Mouse (Mus musculus): ENCODE results near the gene E2f2. TPM values are rescaled to one million over a fixed set of nuclear protein-coding genes. Genes with fewer than 3 reads are reported as not detected.
A peak's percentile ranks its signal among the peaks of the same experiment; 100 is the strongest.

Gene E2f2
- polyA plus RNA-seq, 1 experiment, result 0.74 TPM

GRCm38 (mm10) chr4:136154462-136154861 lies 17.7 kb upstream of the E2f2 start:
- no peak overlapping the region for H3K4me3 ChIP-seq (replicated peaks; ENCODE audit: insufficient read depth, low read depth, low read length)
- H3K27ac ChIP-seq (ENCODE audit: insufficient read depth, low read length), result no peak overlapping the region
- H3K27me3 ChIP-seq (ENCODE audit: control insufficient read depth, insufficient read depth, low read length), result no peaks in the 10 kb centered on the region
- H3K4me1 ChIP-seq (ENCODE audit: control insufficient read depth, insufficient read depth, low read length), result no peaks in the 10 kb centered on the region
- DNase-seq, result no peak
- 42% methylated on average over 9 of the region's 9 CpGs for whole genome bisulfite sequencing
- no peak for TF ChIP-seq CTCF (IDR thresholded peaks at IDR 0.05; ENCODE audit: borderline replicate concordance, insufficient read depth, low read depth, low read length)
- no peak for TF ChIP-seq POLR2A (IDR thresholded peaks at IDR 0.05; ENCODE audit: borderline replicate concordance, insufficient read depth, low read length)

GRCm38 (mm10) chr4:136158498-136158897 lies 13.7 kb upstream of the E2f2 start:
- no peak overlapping the region for H3K4me3 ChIP-seq (replicated peaks; ENCODE audit: insufficient read depth, low read depth, low read length)
- H3K4me1 ChIP-seq (ENCODE audit: control insufficient read depth, insufficient read depth, low read length), result no peaks in the 10 kb centered on the region
- TF ChIP-seq POLR2A (IDR thresholded peaks at IDR 0.05; ENCODE audit: borderline replicate concordance, insufficient read depth, low read length), result no peak
- TF ChIP-seq CTCF (IDR thresholded peaks at IDR 0.05; ENCODE audit: borderline replicate concordance, insufficient read depth, low read depth, low read length), result no peak
- no peak overlapping the region for H3K27ac ChIP-seq (ENCODE audit: insufficient read depth, low read length)
- no peaks in the 10 kb centered on the region for H3K27me3 ChIP-seq (ENCODE audit: control insufficient read depth, insufficient read depth, low read length)
- 79% methylated on average over 6 of the region's 6 CpGs for WGBS
- no peak for DNase-seq

- Histone ChIP-seq H3K4me1 (ENCODE audit: control insufficient read depth, insufficient read depth, low read length) (no peaks in the 10 kb centered on the region), H3K27ac (ENCODE audit: insufficient read depth, low read length) (no peak overlapping the region), H3K27me3 (ENCODE audit: control insufficient read depth, insufficient read depth, low read length) (no peaks in the 10 kb centered on the region), H3K4me3 (replicated peaks; ENCODE audit: insufficient read depth, low read depth, low read length) (no peak overlapping the region)
- DNase-seq, result peak; percentile 77 to 82
- WGBS, result 7% methylated on average over 5 of the region's 5 CpGs
- TF ChIP-seq POLR2A (IDR thresholded peaks at IDR 0.05; ENCODE audit: borderline replicate concordance, insufficient read depth, low read length) (no peak), CTCF (IDR thresholded peaks at IDR 0.05; ENCODE audit: borderline replicate concordance, insufficient read depth, low read depth, low read length) (peak; percentile 98)
Observed at GRCm38 (mm10) chr4:136159802-136160397, 12.3 kb upstream of the E2f2 start.

- peak; percentile 70 to 84 for DNase-seq
- Histone ChIP-seq H3K27me3 (ENCODE audit: control insufficient read depth, insufficient read depth, low read length) (no peaks in the 10 kb centered on the region), H3K4me1 (ENCODE audit: control insufficient read depth, insufficient read depth, low read length) (no peaks in the 10 kb centered on the region), H3K27ac (ENCODE audit: insufficient read depth, low read length) (no peak overlapping the region), H3K4me3 (replicated peaks; ENCODE audit: insufficient read depth, low read depth, low read length) (no peak overlapping the region)
- WGBS, result 1% methylated on average over 11 of the region's 11 CpGs
- TF ChIP-seq CTCF (IDR thresholded peaks at IDR 0.05; ENCODE audit: borderline replicate concordance, insufficient read depth, low read depth, low read length) (peak; percentile 91), POLR2A (IDR thresholded peaks at IDR 0.05; ENCODE audit: borderline replicate concordance, insufficient read depth, low read length) (no peak)
Observed at GRCm38 (mm10) chr4:136163448-136163847, 8.7 kb upstream of the E2f2 start.

GRCm38 (mm10) chr4:136164981-136165380 lies 7.2 kb upstream of the E2f2 start:
- no peak for DNase-seq
- 71% methylated on average over 8 of the region's 8 CpGs for WGBS
- TF ChIP-seq POLR2A (IDR thresholded peaks at IDR 0.05; ENCODE audit: borderline replicate concordance, insufficient read depth, low read length) (no peak), CTCF (IDR thresholded peaks at IDR 0.05; ENCODE audit: borderline replicate concordance, insufficient read depth, low read depth, low read length) (no peak)
- no peak overlapping the region for H3K4me3 ChIP-seq (replicated peaks; ENCODE audit: insufficient read depth, low read depth, low read length)
- H3K4me1 ChIP-seq (ENCODE audit: control insufficient read depth, insufficient read depth, low read length), result no peaks in the 10 kb centered on the region
- H3K27ac ChIP-seq (ENCODE audit: insufficient read depth, low read length), result no peak overlapping the region
- no peaks in the 10 kb centered on the region for H3K27me3 ChIP-seq (ENCODE audit: control insufficient read depth, insufficient read depth, low read length)

GRCm38 (mm10) chr4:136167701-136168100 lies 4.5 kb upstream of the E2f2 start:
- Histone ChIP-seq H3K27ac (ENCODE audit: insufficient read depth, low read length) (no peak overlapping the region), H3K4me1 (ENCODE audit: control insufficient read depth, insufficient read depth, low read length) (no peaks in the 10 kb centered on the region), H3K4me3 (replicated peaks; ENCODE audit: insufficient read depth, low read depth, low read length) (no peak overlapping the region), H3K27me3 (ENCODE audit: control insufficient read depth, insufficient read depth, low read length) (no peaks in the 10 kb centered on the region)
- TF ChIP-seq POLR2A (IDR thresholded peaks at IDR 0.05; ENCODE audit: borderline replicate concordance, insufficient read depth, low read length) (no peak), CTCF (IDR thresholded peaks at IDR 0.05; ENCODE audit: borderline replicate concordance, insufficient read depth, low read depth, low read length) (no peak)
- 79% methylated on average over 3 of the region's 3 CpGs for WGBS
- DNase-seq, result no peak

GRCm38 (mm10) chr4:136170401-136170800 lies 1.8 kb upstream of the E2f2 start:
- DNase-seq, result no peak
- WGBS, result 86% methylated on average over 4 of the region's 4 CpGs
- no peaks in the 10 kb centered on the region for H3K27me3 ChIP-seq (ENCODE audit: control insufficient read depth, insufficient read depth, low read length)

GRCm38 (mm10) chr4:136171455-136171854 lies 739 bp upstream of the E2f2 start:
- TF ChIP-seq CTCF (IDR thresholded peaks at IDR 0.05; ENCODE audit: borderline replicate concordance, insufficient read depth, low read depth, low read length) (no peak), POLR2A (IDR thresholded peaks at IDR 0.05; ENCODE audit: borderline replicate concordance, insufficient read depth, low read length) (no peak)
- no peaks in the 10 kb centered on the region for H3K4me1 ChIP-seq (ENCODE audit: control insufficient read depth, insufficient read depth, low read length)
- H3K27ac ChIP-seq (ENCODE audit: insufficient read depth, low read length), result no peak overlapping the region
- no peak for DNase-seq
- peak overlapping the region; percentile 15 for H3K4me3 ChIP-seq (replicated peaks; ENCODE audit: insufficient read depth, low read depth, low read length)
- 21% methylated on average over 12 of the region's 12 CpGs for WGBS
- no peaks in the 10 kb centered on the region for H3K27me3 ChIP-seq (ENCODE audit: control insufficient read depth, insufficient read depth, low read length)

More at GRCm38 (mm10) chr4:136170401-136170800, 1.8 kb upstream of the E2f2 start:
- TF ChIP-seq POLR2A (IDR thresholded peaks at IDR 0.05; ENCODE audit: borderline replicate concordance, insufficient read depth, low read length), result no peak
- no peak for TF ChIP-seq CTCF (IDR thresholded peaks at IDR 0.05; ENCODE audit: borderline replicate concordance, insufficient read depth, low read depth, low read length)
- Histone ChIP-seq H3K4me3 (replicated peaks; ENCODE audit: insufficient read depth, low read depth, low read length) (no peak overlapping the region), H3K4me1 (ENCODE audit: control insufficient read depth, insufficient read depth, low read length) (no peaks in the 10 kb centered on the region), H3K27ac (ENCODE audit: insufficient read depth, low read length) (no peak overlapping the region)

Data from cerebellum, adult 2 months (tissue).